Mouse (Mus musculus): ENCODE results near the gene Hnrnpdl. TPM values are rescaled to one million over a fixed set of nuclear protein-coding genes. Genes with fewer than 3 reads are reported as not detected.

Hnrnpdl gene
- polyA plus RNA-seq, 2 experiments: 49.2 to 115 TPM

DNA sequence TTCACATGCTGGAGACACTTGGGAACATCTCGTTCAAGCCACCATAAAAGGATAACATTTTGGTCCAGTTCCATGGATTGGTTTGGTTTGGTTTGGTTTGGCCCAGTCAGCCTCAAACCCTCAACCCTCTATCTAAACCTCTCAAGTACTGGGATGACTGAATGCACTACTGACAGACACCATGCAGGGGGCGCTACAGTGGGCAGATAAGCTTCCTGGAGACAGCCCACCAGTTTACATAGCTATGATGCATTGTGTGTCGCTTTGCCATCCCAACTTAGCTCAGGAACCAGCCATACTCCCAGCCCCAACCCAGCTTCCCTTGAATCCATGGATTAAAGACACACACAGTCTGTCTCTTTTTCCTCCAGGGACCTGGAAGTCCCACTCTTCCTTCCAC, 31.0 kb downstream of the Hnrnpdl start:
- Histone ChIP-seq H3K36me3 (replicated peaks; ENCODE audit: control insufficient read depth, insufficient read depth, low read depth) (no peaks in the 10 kb centered on the region), H3K4me1 (replicated peaks; ENCODE audit: control insufficient read depth in 2 of 2, insufficient read depth in 2 of 2, low read length in 1 of 2) (peaks cover 17 to 26% of the 10 kb centered on the region in 2 experiments), H3K9me3 (ENCODE audit: control insufficient read depth, low read length) (no peaks in the 10 kb centered on the region), H3K27me3 (ENCODE audit: control insufficient read depth, insufficient read depth, low read length) (no peaks in the 10 kb centered on the region), H3K4me2 (ENCODE audit: low read depth) (no peak overlapping the region), H3K4me3 (ENCODE audit: insufficient read depth in 1 of 2, low read depth in 2 of 2, low read length in 2 of 2) (no peak overlapping the region), H3K9ac (replicated peaks) (no peak overlapping the region), H3K27ac (no peak overlapping the region)
- DNase-seq (ENCODE audit: low read depth in 3 of 3, low spot score in 3 of 3) (no peak), ATAC-seq (ENCODE audit: insufficient read depth) (no peak)
- WGBS (ENCODE audit: insufficient replicate concordance): 45% methylated on average over 3 of the region's 3 CpGs
- TF ChIP-seq CTCF (IDR thresholded peaks at IDR 0.05; ENCODE audit: low read depth) (peak; percentile 50), EP300 (IDR thresholded peaks at IDR 0.05; ENCODE audit: low read depth) (no peak)

DNA sequence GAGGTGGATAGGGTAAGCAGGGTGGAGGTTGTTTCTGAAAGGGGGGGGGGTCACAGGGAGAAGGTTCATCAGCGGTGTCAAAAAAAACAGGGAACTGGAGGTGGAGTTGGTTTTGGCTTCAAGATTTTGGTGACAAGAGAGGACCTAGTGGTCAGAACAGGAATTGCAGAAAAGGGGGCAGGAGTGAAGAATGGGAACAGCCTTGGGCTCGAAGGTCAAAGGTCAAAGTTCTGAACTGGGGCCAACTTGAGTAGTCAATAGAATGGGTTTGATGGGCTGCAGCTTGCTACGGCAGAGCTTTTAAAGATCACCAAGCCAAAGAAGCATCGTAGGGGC, 32.5 kb downstream of the Hnrnpdl start:
- H3K27ac ChIP-seq: no peak overlapping the region
- no peaks in the 10 kb centered on the region for H3K27me3 ChIP-seq (ENCODE audit: control insufficient read depth, insufficient read depth, low read length)
- H3K9me3 ChIP-seq (ENCODE audit: control insufficient read depth, low read length): no peaks in the 10 kb centered on the region
- no peak for DNase-seq (ENCODE audit: low read depth in 3 of 3, low spot score in 3 of 3)
- WGBS (ENCODE audit: insufficient replicate concordance): 70% methylated on average over 4 of the region's 4 CpGs
- ATAC-seq (ENCODE audit: insufficient read depth): no peak
- no peaks in the 10 kb centered on the region for H3K36me3 ChIP-seq (replicated peaks; ENCODE audit: control insufficient read depth, insufficient read depth, low read depth)
- TF ChIP-seq EP300 (IDR thresholded peaks at IDR 0.05; ENCODE audit: low read depth): no peak
- peak; percentile 61 for TF ChIP-seq CTCF (IDR thresholded peaks at IDR 0.05; ENCODE audit: low read depth)
- H3K4me1 ChIP-seq (replicated peaks; ENCODE audit: control insufficient read depth in 2 of 2, insufficient read depth in 2 of 2, low read length in 1 of 2): peaks cover 17 to 24% of the 10 kb centered on the region in 2 experiments
- H3K4me2 ChIP-seq (ENCODE audit: low read depth): no peak overlapping the region
- no peak overlapping the region for H3K4me3 ChIP-seq (ENCODE audit: insufficient read depth in 1 of 2, low read depth in 2 of 2, low read length in 2 of 2)
- no peak overlapping the region for H3K9ac ChIP-seq (replicated peaks)

DNA sequence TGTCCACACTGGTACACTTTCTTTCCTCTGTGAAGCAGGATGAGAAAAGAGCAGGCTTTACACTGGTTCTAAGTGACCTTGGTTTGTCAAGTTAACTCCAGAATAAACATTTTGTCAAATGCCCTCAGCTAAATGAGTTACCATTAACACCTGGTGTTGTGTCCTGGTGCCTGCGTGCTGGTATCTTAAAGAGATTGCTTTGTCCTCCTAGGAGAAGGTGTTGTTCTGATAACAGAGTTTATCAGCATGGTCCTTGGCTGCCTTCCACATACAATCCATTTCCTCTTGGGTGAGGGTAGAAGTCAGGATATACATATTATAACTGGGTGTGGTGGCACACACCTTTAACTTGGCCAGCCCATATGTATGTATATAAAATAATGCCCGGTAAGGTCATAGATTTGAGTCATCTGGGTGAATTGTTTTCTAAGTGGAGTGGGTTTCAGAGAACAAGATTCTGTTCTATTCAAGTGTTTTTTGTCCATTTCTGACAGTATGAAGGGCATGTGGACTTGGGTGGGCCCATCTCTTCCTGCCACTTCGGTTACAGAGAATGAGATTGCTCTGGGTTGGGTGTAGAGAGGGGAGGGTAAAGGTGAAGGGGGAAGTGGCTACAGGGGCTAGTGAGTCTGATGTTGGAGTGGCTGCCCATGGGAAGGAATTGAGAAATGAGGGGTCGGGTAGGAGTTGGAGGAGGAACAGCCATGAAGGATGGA, 33.0 kb downstream of the Hnrnpdl start:
- Histone ChIP-seq H3K27ac (no peak overlapping the region), H3K9ac (replicated peaks) (no peak overlapping the region), H3K4me3 (ENCODE audit: insufficient read depth in 1 of 2, low read depth in 2 of 2, low read length in 2 of 2) (no peak overlapping the region), H3K4me2 (ENCODE audit: low read depth) (no peak overlapping the region), H3K36me3 (replicated peaks; ENCODE audit: control insufficient read depth, insufficient read depth, low read depth) (no peaks in the 10 kb centered on the region), H3K27me3 (ENCODE audit: control insufficient read depth, insufficient read depth, low read length) (no peaks in the 10 kb centered on the region), H3K9me3 (ENCODE audit: control insufficient read depth, low read length) (no peaks in the 10 kb centered on the region), H3K4me1 (replicated peaks; ENCODE audit: control insufficient read depth in 2 of 2, insufficient read depth in 2 of 2, low read length in 1 of 2) (peaks cover 17 to 24% of the 10 kb centered on the region in 2 experiments)
- DNase-seq (ENCODE audit: low read depth in 3 of 3, low spot score in 3 of 3): no peak
- WGBS (ENCODE audit: insufficient replicate concordance): 40% methylated on average over 4 of the region's 4 CpGs
- ATAC-seq (ENCODE audit: insufficient read depth): peak; percentile 54; the same call in 1 of the 2 replicates
- TF ChIP-seq CTCF (IDR thresholded peaks at IDR 0.05; ENCODE audit: low read depth) (no peak), EP300 (IDR thresholded peaks at IDR 0.05; ENCODE audit: low read depth) (peak; percentile 45; the same call in 1 of the 2 replicates)

DNA sequence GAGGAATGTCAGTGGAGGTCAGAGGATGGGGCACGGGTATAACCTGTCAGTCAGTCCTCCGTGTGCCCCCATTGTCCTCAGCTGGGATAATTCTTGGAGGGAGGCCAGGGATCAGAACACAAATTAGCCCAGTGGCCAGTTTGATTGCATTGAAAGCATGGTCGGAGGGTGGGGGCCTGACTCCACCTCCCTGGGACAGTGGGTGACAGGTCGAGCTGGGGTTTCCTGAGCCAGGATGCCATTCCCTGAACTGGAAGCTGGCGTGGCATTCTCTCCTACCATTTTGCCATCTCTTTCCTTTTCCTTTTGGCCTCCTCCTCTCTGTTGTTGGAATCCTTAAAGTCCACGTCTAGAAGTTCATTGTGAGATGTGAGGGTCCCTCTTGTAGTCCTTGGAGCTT, 33.6 kb downstream of the Hnrnpdl start:
- no peak for DNase-seq (ENCODE audit: low read depth in 3 of 3, low spot score in 3 of 3)
- ATAC-seq (ENCODE audit: insufficient read depth): no peak
- Histone ChIP-seq H3K4me2 (ENCODE audit: low read depth) (0 out of 2 replicates have a peak overlapping the region, but pooled peaks have one; percentile 0), H3K4me3 (ENCODE audit: insufficient read depth in 1 of 2, low read depth in 2 of 2, low read length in 2 of 2) (no peak overlapping the region), H3K9ac (replicated peaks) (no peak overlapping the region), H3K27ac (no peak overlapping the region), H3K9me3 (ENCODE audit: control insufficient read depth, low read length) (no peaks in the 10 kb centered on the region), H3K36me3 (replicated peaks; ENCODE audit: control insufficient read depth, insufficient read depth, low read depth) (no peaks in the 10 kb centered on the region), H3K4me1 (replicated peaks; ENCODE audit: control insufficient read depth in 2 of 2, insufficient read depth in 2 of 2, low read length in 1 of 2) (peaks cover 17 to 24% of the 10 kb centered on the region in 2 experiments), H3K27me3 (ENCODE audit: control insufficient read depth, insufficient read depth, low read length) (no peaks in the 10 kb centered on the region)
- TF ChIP-seq CTCF (IDR thresholded peaks at IDR 0.05; ENCODE audit: low read depth) (no peak), EP300 (IDR thresholded peaks at IDR 0.05; ENCODE audit: low read depth) (no peak)
- 65% methylated on average over 6 of the region's 6 CpGs for WGBS (ENCODE audit: insufficient replicate concordance)

DNA sequence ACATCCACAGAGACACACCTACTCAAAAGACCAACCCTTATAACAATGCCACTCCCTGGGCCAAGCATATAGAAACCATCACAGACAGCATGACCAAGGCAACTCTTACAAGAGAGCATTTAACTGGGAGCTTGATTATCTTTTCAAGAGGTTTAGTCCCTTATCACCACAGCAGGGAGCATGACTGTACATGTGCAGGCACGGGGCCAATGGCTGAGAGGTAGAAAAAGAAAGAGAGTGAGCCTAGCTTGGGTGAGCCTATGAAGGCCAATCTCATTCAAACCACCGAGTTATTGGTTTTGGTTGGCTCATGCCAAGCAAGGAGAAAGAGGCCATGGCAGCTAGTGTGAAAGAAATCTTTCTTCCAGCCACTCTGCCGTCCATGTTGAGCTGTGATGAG, 34.0 kb downstream of the Hnrnpdl start:
- WGBS (ENCODE audit: insufficient replicate concordance): 28% methylated on average over 3 of the region's 3 CpGs
- 0 out of 2 replicates have a peak overlapping the region, but pooled peaks have one; percentile 0 for H3K4me2 ChIP-seq (ENCODE audit: low read depth)
- no peak for TF ChIP-seq CTCF (IDR thresholded peaks at IDR 0.05; ENCODE audit: low read depth)
- peak; percentile 23; the same call in 1 of the 2 replicates for TF ChIP-seq EP300 (IDR thresholded peaks at IDR 0.05; ENCODE audit: low read depth)
- DNase-seq (ENCODE audit: low read depth in 3 of 3, low spot score in 3 of 3) (peak in 2 of 3 experiments; percentile 22 to 40), ATAC-seq (ENCODE audit: insufficient read depth) (peak; percentile 79)
- H3K9ac ChIP-seq (replicated peaks): no peak overlapping the region
- H3K4me1 ChIP-seq (replicated peaks; ENCODE audit: control insufficient read depth in 2 of 2, insufficient read depth in 2 of 2, low read length in 1 of 2): peaks cover 17 to 24% of the 10 kb centered on the region in 2 experiments
- H3K4me3 ChIP-seq (ENCODE audit: insufficient read depth in 1 of 2, low read depth in 2 of 2, low read length in 2 of 2): no peak overlapping the region
- H3K27me3 ChIP-seq (ENCODE audit: control insufficient read depth, insufficient read depth, low read length): no peaks in the 10 kb centered on the region
- no peak overlapping the region for H3K27ac ChIP-seq
- H3K36me3 ChIP-seq (replicated peaks; ENCODE audit: control insufficient read depth, insufficient read depth, low read depth): no peaks in the 10 kb centered on the region
- H3K9me3 ChIP-seq (ENCODE audit: control insufficient read depth, low read length): no peaks in the 10 kb centered on the region

Measured in liver, embryonic 14.5 days (tissue).